Mouse (Mus musculus) colon, adult 2 months (tissue): ENCODE data around the gene Pom121l12. TPM values are rescaled to one million over a fixed set of nuclear protein-coding genes. Genes with fewer than 3 reads are reported as not detected.

ENCODE experiments used
- polyA plus RNA-seq: library from polyadenylated mRNA; depleted of rRNA; stranded (reverse); fragments of >200 nt; gene quantifications from 2 replicates; pipeline ENCODE4 v1.2.3, GENCODE M21; 2012; rRNA removed

The Pom121l12 gene
- polyA plus RNA-seq: not detected in 2 replicates

GRCm38 (mm10) chr11:14598976-14599375, at the start of gene Pom121l12:
Pom121l12 (plus strand) TSS chr11:14599276.

